Mouse (Mus musculus) forebrain, embryonic 14.5 days (tissue): ENCODE data around the gene Hjurp. TPM values are rescaled to one million over a fixed set of nuclear protein-coding genes. Genes with fewer than 3 reads are reported as not detected.
"Not testable (repeated sequence)": the region's sequence is repeated elsewhere in the genome, so short reads cannot be mapped to it uniquely, and the experiment has no call there.

ENCODE experiments used
- ATAC-seq: fragments of 200-750 bp; cut with Nextera tagmentation; 2 replicates; pipeline ENCODE4 v1.8.0; 2017; ENCODE audit warnings: mild to moderate bottlenecking, moderate library complexity
- DNase-seq: peaks from one replicate; pipeline ENCODE4 v3.0.0-alpha.2; 2015; ENCODE audit warnings: low spot score
- H3K27ac ChIP-seq: fragments of 300-500 bp; sonication (generic); 2 replicates; pipeline ENCODE4 v1.5.1; 2014; ENCODE audit warnings: low read depth, mild to moderate bottlenecking, control low read depth, low read length, moderate library complexity
- H3K27me3 ChIP-seq: fragments of 300-500 bp; sonication (generic); replicated peaks from 2 replicates; pipeline ENCODE4 v1.6.1; 2014; ENCODE audit warnings: low read length, control low read depth, mixed read lengths; ENCODE audit not compliant: control insufficient read depth, insufficient read depth
- H3K36me3 ChIP-seq: fragments of 300-500 bp; sonication (generic); 2 replicates; pipeline ENCODE4 v1.6.1; 2014; ENCODE audit warnings: low read length, control low read depth; ENCODE audit not compliant: control insufficient read depth, insufficient read depth
- H3K4me1 ChIP-seq: fragments of 300-500 bp; sonication (generic); 2 replicates; pipeline ENCODE4 v1.6.1; 2014; ENCODE audit warnings: antibody characterized with exemption, low read length, control low read depth; ENCODE audit not compliant: control insufficient read depth, insufficient read depth
- H3K4me2 ChIP-seq: fragments of 300-500 bp; sonication (generic); 2 replicates; pipeline ENCODE4 v1.6.1; 2014; ENCODE audit warnings: mild to moderate bottlenecking, control low read depth, low read length
- H3K4me3 ChIP-seq: fragments of 300-500 bp; sonication (generic); 2 replicates; pipeline ENCODE4 v1.5.1; 2014; ENCODE audit warnings: low read depth, low read length, control low read depth
- H3K9ac ChIP-seq: fragments of 300-500 bp; sonication (generic); 2 replicates; pipeline ENCODE4 v1.6.1; 2014; ENCODE audit warnings: mild to moderate bottlenecking, low read length, control low read depth, moderate library complexity
- H3K9me3 ChIP-seq: fragments of 300-500 bp; sonication (generic); replicated peaks from 2 replicates; pipeline ENCODE4 v1.6.1; 2016; ENCODE audit warnings: low read length, control low read depth, mixed read lengths; ENCODE audit not compliant: control insufficient read depth
- WGBS: fragments of 180-500 bp; shearing (Covaris S2); extraction: QIAGEN DNeasy Blood & Tissue Kit; methylation state at CpG from one replicate; pipeline ENCODE4 v1.1.7; 2014; 5-methylcytosine and 5-hydroxymethylcytosine counted together
- polyA plus RNA-seq: library from polyadenylated mRNA; unstranded; fragments of >200 nt; fragmentation: Nextera tagmentation; extraction: Ambion mirVana; gene quantifications from 2 replicates; pipeline ENCODE4 v1.2.1, GENCODE M21; 2014

Hjurp gene
- polyA plus RNA-seq, 1 experiment from 2014 or later = 64.5 TPM

GRCm38 (mm10) chr1:88227482-88227881 lies 50.0 kb downstream of the Hjurp start:
- no peaks in the 10 kb centered on the region for H3K27me3 ChIP-seq
- H3K4me1 ChIP-seq = no peaks in the 10 kb centered on the region
- no peak overlapping the region for H3K9ac ChIP-seq
- H3K27ac ChIP-seq = no peak overlapping the region
- peaks cover 72% of the 10 kb centered on the region for H3K9me3 ChIP-seq
- 59% methylated on average over 2 of the region's 2 CpGs for WGBS
- H3K36me3 ChIP-seq = no peaks in the 10 kb centered on the region
- no peak overlapping the region for H3K4me2 ChIP-seq
- no peak overlapping the region for H3K4me3 ChIP-seq
- ATAC-seq (no peak), DNase-seq (no peak)

GRCm38 (mm10) chr1:88226670-88227379 lies 50.6 kb downstream of the Hjurp start, which contains the start of gene Mroh2a:
TSS of gene Mroh2a (plus strand) at chr1:88226986.
- WGBS = 53% methylated on average over 5 of the region's 5 CpGs
- Histone ChIP-seq H3K27ac (no peak within 1 kb of the TSS), H3K4me3 (no peak within 1 kb of the TSS), H3K4me2 (no peak within 1 kb of the TSS), H3K4me1 (no peaks in the 10 kb centered on the region), H3K36me3 (no peaks in the 10 kb centered on the region), H3K9ac (no peak within 1 kb of the TSS), H3K27me3 (no peaks in the 10 kb centered on the region), H3K9me3 (peaks cover 70% of the 10 kb centered on the region)
- no peak for DNase-seq
- no peak for ATAC-seq

GRCm38 (mm10) chr1:88225741-88226140 lies 51.7 kb downstream of the Hjurp start:
- H3K9ac ChIP-seq = no peak overlapping the region
- no peak overlapping the region for H3K27ac ChIP-seq
- ATAC-seq (no peak), DNase-seq (no peak)
- H3K4me1 ChIP-seq = no peaks in the 10 kb centered on the region
- no peaks in the 10 kb centered on the region for H3K27me3 ChIP-seq
- no peak overlapping the region for H3K4me2 ChIP-seq
- no peaks in the 10 kb centered on the region for H3K36me3 ChIP-seq
- H3K4me3 ChIP-seq = no peak overlapping the region
- peaks cover 59% of the 10 kb centered on the region for H3K9me3 ChIP-seq

- ATAC-seq, H3K4me2 ChIP-seq, DNase-seq, H3K36me3 ChIP-seq, H3K4me3 ChIP-seq, H3K27me3 ChIP-seq, H3K27ac ChIP-seq, H3K9ac ChIP-seq, H3K4me1 ChIP-seq: not testable (repeated sequence)
- 44% methylated on average over 2 of the region's 2 CpGs for WGBS
- H3K9me3 ChIP-seq = peaks cover 55% of the 10 kb centered on the region
Measured at GRCm38 (mm10) chr1:88225301-88225700, 52.1 kb downstream of the Hjurp start.

- H3K36me3 ChIP-seq = no peaks in the 10 kb centered on the region
- 68% methylated on average over 2 of the region's 2 CpGs for WGBS
- no peak for ATAC-seq
- no peak overlapping the region for H3K4me3 ChIP-seq
- no peak overlapping the region for H3K9ac ChIP-seq
- no peaks in the 10 kb centered on the region for H3K4me1 ChIP-seq
- no peak overlapping the region for H3K27ac ChIP-seq
- H3K9me3 ChIP-seq = peaks cover 44% of the 10 kb centered on the region
- no peak for DNase-seq
- H3K4me2 ChIP-seq = no peak overlapping the region
- H3K27me3 ChIP-seq = no peaks in the 10 kb centered on the region
Measured at GRCm38 (mm10) chr1:88224029-88224776, 53.2 kb downstream of the Hjurp start.

- no peak overlapping the region for H3K4me3 ChIP-seq
- H3K27ac ChIP-seq = no peak overlapping the region
- DNase-seq (no peak), ATAC-seq (no peak)
- no peaks in the 10 kb centered on the region for H3K4me1 ChIP-seq
- 55% methylated on average over 1 of the region's 1 CpGs for WGBS
- no peaks in the 10 kb centered on the region for H3K36me3 ChIP-seq
- H3K4me2 ChIP-seq = no peak overlapping the region
- peaks cover 38% of the 10 kb centered on the region for H3K9me3 ChIP-seq
- H3K27me3 ChIP-seq = no peaks in the 10 kb centered on the region
- no peak overlapping the region for H3K9ac ChIP-seq
Measured at GRCm38 (mm10) chr1:88223591-88223990, 53.8 kb downstream of the Hjurp start.

GRCm38 (mm10) chr1:88223011-88223515 lies 54.4 kb downstream of the Hjurp start:
- H3K27ac ChIP-seq, H3K4me1 ChIP-seq, H3K4me3 ChIP-seq, H3K36me3 ChIP-seq, DNase-seq, H3K9ac ChIP-seq, H3K27me3 ChIP-seq, H3K4me2 ChIP-seq, ATAC-seq: not testable (repeated sequence)
- H3K9me3 ChIP-seq = peaks cover 33% of the 10 kb centered on the region

GRCm38 (mm10) chr1:88222216-88222615 lies 55.2 kb downstream of the Hjurp start:
- Histone ChIP-seq H3K4me3 (no peak overlapping the region), H3K9ac (no peak overlapping the region), H3K27ac (no peak overlapping the region), H3K27me3 (no peaks in the 10 kb centered on the region), H3K4me2 (no peak overlapping the region), H3K9me3 (peaks cover 24% of the 10 kb centered on the region), H3K4me1 (no peaks in the 10 kb centered on the region), H3K36me3 (no peaks in the 10 kb centered on the region)
- 52% methylated on average over 2 of the region's 2 CpGs for WGBS
- ATAC-seq = no peak
- DNase-seq = no peak

- H3K27me3 ChIP-seq = no peaks in the 10 kb centered on the region
- no peak overlapping the region for H3K27ac ChIP-seq
- no peak overlapping the region for H3K4me2 ChIP-seq
- DNase-seq (no peak), ATAC-seq (no peak)
- H3K9ac ChIP-seq = no peak overlapping the region
- peaks cover 14% of the 10 kb centered on the region for H3K9me3 ChIP-seq
- no peaks in the 10 kb centered on the region for H3K4me1 ChIP-seq
- no peaks in the 10 kb centered on the region for H3K36me3 ChIP-seq
- H3K4me3 ChIP-seq = no peak overlapping the region
Measured at GRCm38 (mm10) chr1:88220336-88220735, 57.1 kb downstream of the Hjurp start.
